Mouse (Mus musculus) retina, embryonic 14.5 days (tissue): ENCODE data around the gene 1110032A03Rik.
A peak's percentile ranks its signal among the peaks of the same experiment; 100 is the strongest.

Source experiments
- DNase-seq: peaks from one replicate; pipeline ENCODE4 v3.0.0-alpha.2; 2015; ENCODE audit warnings: low spot score

Gene 1110032A03Rik

DNA sequence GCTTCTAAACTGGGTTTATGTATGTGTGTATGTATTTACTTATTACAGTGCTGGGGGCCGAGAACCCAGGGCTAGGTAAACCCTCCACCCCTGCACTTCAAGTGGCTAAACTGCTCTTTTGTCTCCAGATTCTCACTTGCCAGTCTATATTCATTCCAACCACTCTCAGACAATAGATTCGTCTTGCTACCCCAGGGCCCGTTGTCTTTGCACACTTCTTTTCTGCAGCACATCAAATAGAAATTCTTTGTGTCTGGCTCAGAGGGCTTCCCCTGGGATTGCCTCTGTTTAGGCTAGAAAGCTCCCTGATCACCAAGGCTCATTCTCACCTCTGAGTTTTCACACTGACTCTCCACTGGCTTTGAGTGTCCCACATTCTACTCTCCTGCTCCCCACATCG, 42.8 kb downstream of the 1110032A03Rik start:
- peak; percentile 7 for DNase-seq

DNA sequence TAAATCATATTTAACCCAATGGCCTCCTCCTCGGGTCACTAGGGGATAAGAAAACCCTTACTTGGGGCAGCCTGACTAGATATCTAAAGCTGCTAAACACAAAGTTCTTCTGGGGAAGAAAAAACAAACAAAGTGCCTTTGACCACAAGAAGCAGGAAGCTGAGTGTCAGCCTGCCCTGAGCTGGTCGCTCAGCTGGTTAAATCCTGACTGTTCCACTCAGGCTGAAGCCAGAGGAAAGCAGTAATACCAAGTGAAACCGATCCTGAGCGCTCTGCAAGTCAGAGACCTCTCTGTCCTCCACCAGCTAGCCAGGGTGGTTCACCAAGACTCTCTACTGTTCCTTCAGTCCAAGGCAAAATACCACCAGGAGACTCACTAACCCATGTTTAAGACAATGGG, 45.7 kb downstream of the 1110032A03Rik start:
- DNase-seq = no peak

DNA sequence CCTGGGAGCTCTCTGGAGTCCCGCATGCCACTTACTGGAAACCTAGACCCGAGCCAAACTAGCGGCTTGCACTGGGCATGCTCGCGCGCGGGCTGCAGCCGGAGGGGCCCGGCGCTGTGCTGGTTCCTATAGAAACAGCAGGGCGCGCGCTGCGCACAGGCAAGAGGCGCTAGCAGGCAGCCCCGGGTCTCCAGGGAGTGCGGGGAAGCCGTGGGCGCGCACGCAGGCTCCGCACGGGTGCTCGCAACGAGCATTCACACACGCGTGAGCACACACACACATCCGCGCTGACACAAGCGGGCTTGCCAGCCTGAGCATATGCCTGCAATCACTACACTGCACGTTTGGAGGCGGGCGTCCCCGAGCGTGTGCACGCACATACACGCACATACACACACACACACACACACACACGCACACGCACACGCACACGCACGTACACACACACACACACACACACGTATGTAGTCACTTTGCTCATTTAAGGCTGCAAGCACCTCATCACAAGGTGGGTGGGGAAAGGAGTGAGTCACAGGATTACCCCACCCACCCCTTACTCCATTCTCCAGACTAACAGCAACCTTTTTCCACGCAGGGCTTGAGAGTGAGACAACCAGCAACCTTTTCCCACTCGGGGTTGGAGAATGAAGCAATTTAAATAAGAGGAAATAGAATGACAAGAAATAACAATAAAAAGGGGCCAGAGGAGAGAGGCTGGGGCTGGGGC, 47.2 kb downstream of the 1110032A03Rik start:
- peak; percentile 89 for DNase-seq

DNA sequence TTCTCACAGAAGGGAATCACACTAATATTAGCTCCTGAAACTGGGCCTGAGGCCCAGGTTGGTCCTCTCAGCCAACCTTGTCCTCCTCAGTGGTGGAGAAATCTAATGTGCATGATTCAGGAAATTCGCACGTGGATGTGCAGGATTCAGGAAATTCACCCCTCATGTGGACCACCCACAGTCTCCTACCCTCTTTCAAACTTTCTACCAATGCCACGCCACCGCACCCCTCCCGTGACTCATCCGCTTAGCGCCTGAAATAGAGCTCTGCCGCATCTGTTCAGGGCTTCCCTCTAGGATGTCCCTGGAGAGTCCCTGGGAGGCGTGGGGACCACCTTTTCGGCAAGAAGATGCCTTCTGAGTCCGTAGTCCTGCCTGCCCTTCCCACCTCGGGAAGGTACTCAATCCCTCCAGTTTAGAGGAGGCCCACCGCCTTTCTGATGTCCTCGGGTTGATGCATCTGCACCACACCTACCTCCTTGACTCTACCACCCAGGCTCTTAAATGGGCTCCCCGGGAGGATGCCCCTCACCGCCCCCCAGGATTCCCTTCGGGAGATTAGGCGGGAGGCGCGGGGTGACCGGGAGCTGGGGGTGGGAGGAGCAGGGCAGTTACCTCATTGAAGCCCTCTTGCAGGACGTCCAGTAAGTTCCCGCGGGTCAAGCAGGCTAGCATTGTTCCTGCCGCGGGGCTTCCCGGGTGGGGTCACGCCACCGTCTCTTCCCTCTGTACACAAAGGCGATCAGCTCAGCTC, 48.0 kb downstream of the 1110032A03Rik start:
- DNase-seq = peak; percentile 45

DNA sequence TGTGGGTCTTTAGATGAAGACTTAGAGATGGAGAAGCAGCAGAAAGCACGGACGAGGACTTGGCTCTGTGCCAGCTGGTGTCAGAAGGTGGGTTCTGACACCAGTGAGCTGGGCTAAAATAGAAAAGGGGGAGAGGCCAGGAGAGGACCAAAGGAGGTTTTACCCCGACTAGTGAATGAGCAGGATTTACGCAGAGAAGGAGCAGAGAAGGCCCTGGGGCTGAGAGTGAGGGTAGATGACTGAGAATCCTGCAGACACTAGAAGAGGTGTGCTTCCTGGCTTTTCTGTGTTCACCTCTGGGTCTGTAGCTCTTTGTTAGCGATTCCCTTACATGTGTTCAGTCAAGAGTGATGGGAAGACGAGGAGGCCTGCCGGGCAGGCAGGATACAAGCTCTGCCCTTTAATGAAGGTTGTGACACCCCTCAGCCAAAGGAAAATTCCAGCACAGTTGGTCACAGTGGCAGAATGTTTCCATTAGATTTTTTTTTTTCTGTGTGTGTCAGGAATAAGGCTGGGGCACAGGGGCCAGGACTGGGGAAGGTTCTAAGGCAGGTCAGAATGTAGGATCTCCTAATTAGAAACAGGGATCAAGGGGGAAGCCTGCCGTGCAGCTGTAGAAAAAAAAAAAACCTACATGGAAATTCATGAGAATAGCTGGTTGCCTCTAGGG, 49.3 kb downstream of the 1110032A03Rik start:
- DNase-seq = no peak

DNA sequence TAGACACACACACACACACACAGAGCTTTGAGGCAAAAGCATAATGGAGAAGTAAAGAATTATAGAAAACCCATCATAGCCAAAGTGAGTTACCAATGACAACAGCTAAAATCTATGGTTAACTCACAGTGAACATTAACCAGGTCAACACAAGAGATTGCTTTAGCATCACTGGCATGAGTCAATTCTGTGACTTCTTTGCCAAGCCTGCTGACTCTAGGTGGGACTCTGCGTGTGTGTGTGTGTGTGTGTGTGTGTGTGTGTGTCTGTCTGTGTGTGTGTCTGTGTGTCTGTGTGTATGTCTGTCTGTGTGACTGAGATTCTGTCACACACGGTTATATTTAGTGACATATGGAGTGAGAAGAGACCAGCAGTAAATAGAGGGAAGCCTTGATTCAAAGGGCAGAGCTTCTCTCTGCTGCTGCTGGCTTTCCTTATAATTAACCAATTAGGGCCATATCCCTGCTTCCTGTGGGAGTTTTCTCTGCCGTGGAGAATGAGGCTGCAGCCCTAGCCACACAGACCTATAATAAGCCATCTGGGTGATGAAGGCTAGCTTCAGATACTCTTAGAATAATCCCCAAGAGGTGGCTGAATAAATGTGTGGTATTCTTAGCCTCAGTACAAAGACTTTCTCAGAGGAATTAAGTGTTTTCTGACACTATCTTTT, 50.5 kb downstream of the 1110032A03Rik start:
- peak; percentile 56 for DNase-seq

DNA sequence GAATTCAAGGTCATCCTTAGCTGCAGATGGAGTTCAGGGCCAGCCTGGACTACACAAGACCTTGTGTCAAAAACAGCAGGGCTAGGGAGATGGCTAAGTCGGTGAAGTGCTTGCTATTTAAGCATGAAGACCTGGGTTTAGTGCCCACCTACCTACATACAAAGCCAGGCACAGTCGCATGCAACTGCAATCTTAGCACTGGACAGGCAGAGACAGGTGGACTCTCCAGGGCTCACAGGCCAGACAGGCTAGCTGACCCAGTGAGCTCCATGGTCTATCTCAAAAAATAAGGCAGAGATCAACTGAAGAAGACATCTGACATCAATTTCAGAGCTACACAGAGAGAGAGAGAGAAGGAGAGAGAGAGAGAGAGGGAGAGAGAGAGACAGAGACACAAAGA, 51.2 kb downstream of the 1110032A03Rik start:
- DNase-seq = no peak

DNA sequence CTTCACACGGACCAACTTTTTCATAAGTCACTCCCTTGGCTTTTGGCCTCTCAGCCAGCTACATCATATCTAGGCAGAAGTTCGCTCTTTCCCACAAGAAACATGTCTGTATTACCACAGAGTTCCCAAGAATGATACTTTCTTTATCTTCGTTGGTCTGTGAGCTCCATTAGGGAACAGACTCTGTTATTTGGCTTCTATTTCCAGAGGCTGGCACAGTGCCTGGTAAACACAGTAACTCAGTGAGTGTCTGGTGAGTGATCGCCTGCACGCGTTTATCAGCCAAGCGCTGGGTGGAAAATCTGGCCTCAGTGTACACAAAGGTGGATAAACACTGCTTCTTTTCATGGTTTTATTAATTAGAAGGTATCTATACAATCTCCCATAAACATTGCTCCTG, 51.9 kb downstream of the 1110032A03Rik start:
- DNase-seq = no peak

DNA sequence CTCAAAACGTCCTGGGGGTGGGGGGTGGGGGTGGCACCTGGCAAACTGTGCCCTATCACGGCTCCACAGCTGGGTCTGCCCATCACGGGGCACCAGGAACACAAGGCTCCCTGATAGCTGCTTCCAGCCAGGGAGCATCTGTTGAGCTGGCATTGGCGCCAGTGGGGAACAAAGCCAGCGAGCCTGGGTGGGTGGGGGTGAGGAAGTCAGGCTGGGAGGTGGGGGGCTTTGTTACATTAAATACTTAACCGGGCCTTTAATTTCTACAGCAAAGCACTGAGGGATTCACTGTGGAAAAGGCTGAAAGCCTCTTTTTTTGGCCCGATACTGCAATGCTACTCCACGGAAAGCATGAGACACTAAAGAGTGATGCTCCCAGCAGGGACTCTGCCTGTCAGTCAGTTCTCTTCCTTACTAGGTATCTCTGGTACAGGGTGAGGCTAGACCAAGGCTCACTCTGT, 52.8 kb downstream of the 1110032A03Rik start:
- no peak for DNase-seq

DNA sequence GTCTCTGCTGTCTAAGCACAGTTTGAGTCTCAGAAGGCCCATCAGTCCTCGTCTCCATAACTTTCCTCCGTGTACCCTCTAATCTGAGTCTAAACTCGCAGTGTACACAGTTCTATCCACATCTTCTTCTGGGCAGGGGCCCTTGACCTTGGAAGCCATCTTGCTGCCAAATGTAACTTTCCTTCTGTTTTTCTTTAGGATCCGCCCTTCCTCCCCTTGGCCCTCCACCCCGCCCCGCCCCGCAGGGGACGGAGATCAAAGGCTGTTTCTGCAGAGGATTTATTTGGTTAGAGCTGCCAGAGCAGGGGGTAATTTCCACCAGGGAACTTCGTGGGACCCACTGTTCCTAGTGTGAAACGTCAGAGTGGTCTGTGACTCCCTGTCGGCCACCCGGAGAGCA, 54.3 kb downstream of the 1110032A03Rik start:
- DNase-seq = no peak

DNA sequence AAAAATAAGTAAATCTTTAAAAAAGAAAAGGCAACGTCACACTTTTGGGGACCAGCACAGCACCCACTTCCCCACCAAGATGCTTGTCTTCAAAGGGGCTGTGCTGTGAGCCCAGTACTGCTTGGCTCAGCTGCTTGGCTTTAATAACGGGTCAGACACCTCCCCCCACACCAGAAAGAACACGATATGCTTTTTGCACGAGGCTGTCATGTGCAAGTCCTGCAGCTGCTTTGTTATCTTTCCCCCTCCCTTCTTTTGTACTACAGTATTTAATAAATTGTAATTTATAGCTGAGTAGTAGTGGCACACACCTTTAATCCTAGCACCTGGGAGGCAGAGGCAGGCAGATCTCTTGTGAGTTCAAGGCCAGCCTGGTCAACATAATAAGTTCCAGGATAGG, 56.4 kb downstream of the 1110032A03Rik start:
- DNase-seq = no peak

DNA sequence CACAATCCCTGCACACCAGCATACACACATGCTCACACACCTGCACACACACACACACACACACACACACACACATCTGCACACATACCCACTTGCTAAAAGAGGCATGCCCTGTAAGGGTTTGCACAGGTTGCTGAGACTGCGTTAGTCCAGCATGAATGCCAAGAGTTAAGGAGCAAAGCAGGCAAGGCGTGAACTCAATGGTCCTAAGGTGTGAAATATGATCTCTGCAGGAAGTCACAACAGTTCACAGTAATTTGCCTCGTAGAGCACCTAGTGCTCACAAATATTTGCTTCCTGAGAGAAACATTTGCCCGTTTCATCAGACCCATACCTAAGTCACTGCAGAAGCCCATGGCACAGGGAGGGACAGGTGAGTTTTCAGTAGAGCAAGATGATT, 61.1 kb downstream of the 1110032A03Rik start:
- no peak for DNase-seq
